Mouse (Mus musculus) intestine, embryonic 14.5 days (tissue): ENCODE results near the gene Myog. TPM values are rescaled to one million over a fixed set of nuclear protein-coding genes. Genes with fewer than 3 reads are reported as not detected.

Source experiments
- ATAC-seq: fragments of 200-750 bp; cut with Nextera tagmentation; replicated peaks from 2 replicates; pipeline ENCODE4 v1.8.0; 2017; ENCODE audit warnings: low read depth, moderate number of reproducible peaks, moderate TSS enrichment, moderate library complexity; ENCODE audit not compliant: low FRiP score, low TSS enrichment
- DNase-seq: peaks from one replicate; pipeline ENCODE4 v3.0.0-alpha.2; 2018; ENCODE audit warnings: low spot score
- H3K27ac ChIP-seq: fragments of 300-500 bp; sonication (generic); 2 replicates; pipeline ENCODE4 v1.5.1; 2014; ENCODE audit warnings: low read depth, mild to moderate bottlenecking, control low read depth
- H3K27me3 ChIP-seq: fragments of 300-500 bp; sonication (generic); replicated peaks from 2 replicates; pipeline ENCODE4 v1.6.1; 2014; ENCODE audit warnings: low read length, control low read depth; ENCODE audit not compliant: control insufficient read depth, insufficient read depth
- H3K36me3 ChIP-seq: fragments of 300-500 bp; sonication (generic); 2 replicates; pipeline ENCODE4 v1.6.1; 2014; ENCODE audit warnings: low read length, control low read depth; ENCODE audit not compliant: control insufficient read depth, insufficient read depth
- H3K4me1 ChIP-seq: fragments of 300-500 bp; sonication (generic); replicated peaks from 2 replicates; pipeline ENCODE4 v1.6.1; 2014; ENCODE audit warnings: low read length, control low read depth, mixed read lengths; ENCODE audit not compliant: control insufficient read depth, insufficient read depth
- H3K4me2 ChIP-seq: fragments of 300-500 bp; sonication (generic); 2 replicates; pipeline ENCODE4 v1.6.1; 2014; ENCODE audit warnings: low read length
- H3K4me3 ChIP-seq: fragments of 300-500 bp; sonication (generic); 2 replicates; pipeline ENCODE4 v1.5.1; 2014; ENCODE audit warnings: low read depth, low read length, control low read depth, mixed read lengths
- H3K9ac ChIP-seq: fragments of 300-500 bp; sonication (generic); 2 replicates; pipeline ENCODE4 v1.6.1; 2014; ENCODE audit warnings: mild to moderate bottlenecking, low read length
- H3K9me3 ChIP-seq: fragments of 300-500 bp; sonication (generic); 2 replicates; pipeline ENCODE4 v1.6.1; 2016; ENCODE audit warnings: low read length, control low read depth; ENCODE audit not compliant: control insufficient read depth
- WGBS: fragments of 180-500 bp; shearing (Covaris S2); extraction: QIAGEN DNeasy Blood & Tissue Kit; methylation state at CpG from one replicate; pipeline ENCODE4 v1.1.7; 2014; 5-methylcytosine and 5-hydroxymethylcytosine counted together
- polyA plus RNA-seq: library from polyadenylated mRNA; unstranded; fragments of >200 nt; fragmentation: Nextera tagmentation; extraction: Ambion mirVana; gene quantifications from 2 replicates; pipeline ENCODE4 v1.2.1, GENCODE M21; 2014

Myog gene
- polyA plus RNA-seq, 1 experiment from 2014 or later = not detected

- H3K4me1 ChIP-seq = no peaks in the 10 kb centered on the region
- H3K4me3 ChIP-seq = no peak overlapping the region
- no peak overlapping the region for H3K4me2 ChIP-seq
- WGBS = 90% methylated on average over 6 of the region's 6 CpGs
- H3K27me3 ChIP-seq = no peaks in the 10 kb centered on the region
- DNase-seq (no peak), ATAC-seq (no peak)
- no peak overlapping the region for H3K27ac ChIP-seq
- no peak overlapping the region for H3K9ac ChIP-seq
- no peaks in the 10 kb centered on the region for H3K9me3 ChIP-seq
- 0 out of 2 replicates have a peak, but pooled peaks cover 3% of the 10 kb centered on the region for H3K36me3 ChIP-seq
Observed at GRCm38 (mm10) chr1:134322591-134322990, 32.8 kb downstream of the Myog start.

GRCm38 (mm10) chr1:134326841-134327346, 37.1 kb downstream of the Myog start:
- no peak overlapping the region for H3K4me3 ChIP-seq
- no peaks in the 10 kb centered on the region for H3K27me3 ChIP-seq
- H3K4me1 ChIP-seq = no peaks in the 10 kb centered on the region
- no peak for ATAC-seq
- H3K4me2 ChIP-seq = no peak overlapping the region
- 88% methylated on average over 12 of the region's 12 CpGs for WGBS
- H3K9me3 ChIP-seq = no peaks in the 10 kb centered on the region
- H3K27ac ChIP-seq = no peak overlapping the region
- no peak overlapping the region for H3K9ac ChIP-seq
- DNase-seq = no peak
- no peaks in the 10 kb centered on the region for H3K36me3 ChIP-seq

GRCm38 (mm10) chr1:134331879-134332635, 42.3 kb downstream of the Myog start:
- Histone ChIP-seq H3K36me3 (no peaks in the 10 kb centered on the region), H3K9me3 (no peaks in the 10 kb centered on the region), H3K9ac (no peak overlapping the region), H3K4me1 (peaks cover 13% of the 10 kb centered on the region; the same call in 1 of the 2 replicates), H3K4me2 (no peak overlapping the region; the same call in 1 of the 2 replicates), H3K27ac (no peak overlapping the region), H3K27me3 (no peaks in the 10 kb centered on the region), H3K4me3 (no peak overlapping the region)
- peak; percentile 94 for DNase-seq
- peak; percentile 6; the same call in 1 of the 2 replicates for ATAC-seq
- WGBS = 58% methylated on average over 20 of the region's 20 CpGs

- H3K36me3 ChIP-seq = no peaks in the 10 kb centered on the region
- 47% methylated on average over 13 of the region's 13 CpGs for WGBS
- H3K9me3 ChIP-seq = no peaks in the 10 kb centered on the region
- DNase-seq (no peak), ATAC-seq (peak; percentile 45; the same call in 1 of the 2 replicates)
- H3K4me2 ChIP-seq = peak within 1 kb of the TSS; percentile 13; the same call in 1 of the 2 replicates
- H3K4me3 ChIP-seq = no peak within 1 kb of the TSS
- H3K27ac ChIP-seq = no peak within 1 kb of the TSS
- H3K9ac ChIP-seq = no peak within 1 kb of the TSS
- H3K27me3 ChIP-seq = no peaks in the 10 kb centered on the region
- H3K4me1 ChIP-seq = peaks cover 13% of the 10 kb centered on the region; the same call in 1 of the 2 replicates
Observed at GRCm38 (mm10) chr1:134332770-134333271, 43.0 kb downstream of the Myog start, which contains the start of gene Ppfia4. Gene Ppfia4, minus strand, starts transcription at chr1:134332928.

- Histone ChIP-seq H3K9ac (no peak overlapping the region), H3K27ac (no peak overlapping the region), H3K36me3 (no peaks in the 10 kb centered on the region), H3K27me3 (no peaks in the 10 kb centered on the region), H3K9me3 (no peaks in the 10 kb centered on the region), H3K4me3 (no peak overlapping the region), H3K4me2 (no peak overlapping the region), H3K4me1 (peaks cover 13% of the 10 kb centered on the region; the same call in 1 of the 2 replicates)
- 82% methylated on average over 10 of the region's 10 CpGs for WGBS
- no peak for ATAC-seq
- DNase-seq = no peak
Observed at GRCm38 (mm10) chr1:134333371-134334110, 43.8 kb downstream of the Myog start.

DNA sequence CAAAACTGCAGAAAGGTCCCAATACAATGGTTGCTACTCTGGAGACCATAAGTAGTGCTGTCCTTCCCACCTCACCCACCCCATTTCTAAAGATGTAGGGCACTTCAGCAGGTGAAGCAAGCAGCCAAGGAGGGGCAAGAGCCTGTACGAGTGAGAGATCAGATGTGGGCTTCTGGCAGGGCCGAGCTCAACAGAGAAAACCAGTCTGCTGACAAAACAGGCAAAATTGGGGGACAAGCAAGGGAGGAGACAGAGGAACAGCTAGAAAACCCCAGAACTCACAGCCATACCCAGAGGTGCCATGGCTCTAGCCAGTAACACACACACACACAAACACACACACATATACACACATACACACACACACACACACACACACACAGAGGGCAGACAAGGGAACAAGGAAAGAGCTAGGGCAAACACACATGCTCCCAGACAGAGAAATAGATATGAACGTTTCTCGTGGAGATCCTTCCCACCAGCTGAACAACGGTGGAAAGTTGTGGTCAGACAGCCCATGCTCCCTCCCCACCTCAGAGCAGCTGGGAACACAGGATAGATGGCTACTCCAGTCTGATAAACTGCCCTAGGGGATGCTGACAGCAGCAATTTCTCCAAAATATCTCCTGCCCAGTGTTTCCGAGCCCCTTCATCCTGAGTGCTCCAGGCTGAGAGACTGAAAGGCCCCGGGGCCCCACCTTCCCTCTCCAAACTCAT, 44.5 kb downstream of the Myog start:
- no peaks in the 10 kb centered on the region for H3K9me3 ChIP-seq
- no peaks in the 10 kb centered on the region for H3K27me3 ChIP-seq
- H3K9ac ChIP-seq = no peak overlapping the region
- WGBS = 61% methylated on average over 7 of the region's 7 CpGs
- peaks cover 13% of the 10 kb centered on the region; the same call in 1 of the 2 replicates for H3K4me1 ChIP-seq
- no peak overlapping the region for H3K4me2 ChIP-seq
- no peak overlapping the region for H3K4me3 ChIP-seq
- no peak overlapping the region for H3K27ac ChIP-seq
- no peaks in the 10 kb centered on the region for H3K36me3 ChIP-seq
- ATAC-seq = no peak
- DNase-seq = no peak

- Histone ChIP-seq H3K4me1 (peaks cover 13% of the 10 kb centered on the region; the same call in 1 of the 2 replicates), H3K9ac (no peak overlapping the region), H3K36me3 (no peaks in the 10 kb centered on the region), H3K27me3 (no peaks in the 10 kb centered on the region), H3K27ac (no peak overlapping the region), H3K9me3 (no peaks in the 10 kb centered on the region), H3K4me2 (no peak overlapping the region), H3K4me3 (no peak overlapping the region)
- DNase-seq (no peak), ATAC-seq (no peak)
- WGBS = 70% methylated on average over 13 of the region's 13 CpGs
Observed at GRCm38 (mm10) chr1:134335211-134335923, 45.6 kb downstream of the Myog start.
